Mouse (Mus musculus) cerebellum, postnatal 14 days (tissue): ENCODE results near the gene Pank2.
"Not testable (repeated sequence)": the region's sequence is repeated elsewhere in the genome, so short reads cannot be mapped to it uniquely, and the experiment has no call there.

Source experiments
- DNase-seq, 2 experiments: peaks; one replicate each; pipeline ENCODE4 v3.0.0; 2021; ENCODE audit warnings: mixed read lengths in 2 of 2

Pank2 gene

DNA sequence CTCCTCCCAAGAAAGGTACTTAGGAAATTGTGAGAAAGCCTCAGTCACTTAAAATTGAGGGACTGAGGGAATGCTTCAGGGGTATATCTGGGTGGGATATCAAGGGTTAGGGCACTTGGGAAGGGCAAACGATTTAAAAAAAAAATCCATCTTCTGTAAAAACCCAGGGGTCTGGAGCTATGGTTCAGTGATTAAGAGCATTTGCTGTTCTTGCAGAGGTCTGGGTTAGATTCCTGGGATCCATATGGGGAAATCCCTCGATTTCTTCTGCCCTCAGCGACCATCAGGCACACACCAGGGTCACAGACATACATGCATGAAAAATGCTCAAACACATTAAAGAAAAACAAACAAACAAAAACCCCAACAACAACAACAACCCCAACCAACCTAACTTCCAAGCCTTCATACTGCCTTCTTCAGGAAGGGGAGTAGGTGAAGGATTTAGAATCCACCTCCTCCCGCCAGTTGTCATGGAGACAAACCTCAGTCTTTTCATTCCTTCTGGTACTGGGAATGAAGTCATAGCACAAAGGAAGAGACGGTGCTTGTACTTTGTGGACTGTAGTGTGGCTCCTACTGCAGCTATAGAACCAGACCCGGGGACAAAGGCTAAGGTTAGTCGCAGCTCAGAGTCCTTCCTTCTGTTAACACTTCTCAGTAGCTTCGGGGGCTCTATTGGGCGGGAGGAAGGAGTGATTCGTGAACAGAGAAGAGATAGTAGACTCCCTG, 648 bp upstream of the Pank2 start:
- no peak for DNase-seq

DNA sequence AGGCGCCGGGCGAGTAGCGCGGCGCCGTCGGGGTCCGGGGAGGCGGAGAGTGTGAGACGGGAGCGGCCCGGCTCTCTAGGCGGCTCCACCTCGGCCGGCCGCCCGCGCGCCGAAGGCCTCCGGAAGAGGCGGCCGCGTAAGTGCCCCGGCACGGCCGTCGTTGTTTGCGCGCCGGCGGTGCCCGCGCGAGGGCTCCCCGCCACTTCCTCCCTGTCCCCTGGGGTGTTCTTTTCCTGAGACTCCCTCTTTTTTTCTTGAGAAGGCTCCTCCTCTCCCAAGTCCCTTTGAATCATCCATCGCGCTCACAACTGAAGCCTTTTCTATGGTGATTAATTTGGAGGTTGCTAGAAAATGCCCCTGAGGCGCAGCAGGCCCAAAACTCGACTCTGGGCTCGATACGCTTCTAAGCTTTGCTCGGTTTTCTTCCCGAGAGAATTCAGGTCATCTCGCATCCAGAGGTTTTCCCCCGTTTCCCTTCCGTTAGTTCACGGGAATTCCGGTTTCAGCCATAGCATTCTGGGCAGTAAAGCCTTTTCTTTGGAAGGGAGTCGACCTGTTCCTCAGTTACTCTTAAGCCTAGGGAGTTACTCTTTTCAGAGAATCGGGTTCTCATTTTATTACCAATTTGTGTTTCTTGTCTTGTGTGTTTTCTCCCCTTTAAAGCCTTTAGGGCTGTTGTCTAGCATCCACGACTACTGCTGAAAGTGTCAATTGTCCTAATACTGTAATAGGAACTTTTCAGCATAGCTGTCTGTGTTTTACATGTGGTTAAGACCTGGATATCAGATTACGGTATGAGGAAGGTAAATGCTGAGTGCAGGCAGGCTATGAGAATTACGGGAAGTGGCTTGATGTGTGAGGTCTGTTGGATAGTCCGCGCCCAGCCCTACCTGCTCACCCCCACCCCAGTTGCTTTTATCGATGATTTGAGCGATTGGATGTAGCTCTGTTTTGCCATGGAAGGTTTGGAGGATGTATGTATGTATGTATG, 680 bp downstream of the Pank2 start:
- peak; percentile 18 to 20 for DNase-seq

DNA sequence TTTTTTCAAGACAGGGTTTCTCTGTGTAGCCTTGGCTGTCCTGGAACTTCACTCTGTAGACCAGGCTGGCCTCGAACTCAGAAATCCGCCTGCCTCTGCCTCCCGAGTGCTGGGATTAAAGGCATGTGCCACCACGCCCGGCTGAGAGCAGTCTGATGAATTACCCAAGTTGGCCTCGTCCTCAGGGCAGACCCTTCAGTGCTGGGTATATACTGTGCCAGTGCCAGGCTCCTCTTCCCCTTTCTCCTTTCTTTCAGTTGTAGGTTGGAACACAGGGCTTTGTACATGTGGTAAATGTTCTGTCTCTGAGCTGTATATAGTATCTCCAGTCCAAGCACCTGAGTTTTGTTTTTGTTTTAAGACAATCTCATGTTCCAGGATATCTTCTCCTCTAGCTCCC, 1.7 kb downstream of the Pank2 start:
- DNase-seq: no peak

DNA sequence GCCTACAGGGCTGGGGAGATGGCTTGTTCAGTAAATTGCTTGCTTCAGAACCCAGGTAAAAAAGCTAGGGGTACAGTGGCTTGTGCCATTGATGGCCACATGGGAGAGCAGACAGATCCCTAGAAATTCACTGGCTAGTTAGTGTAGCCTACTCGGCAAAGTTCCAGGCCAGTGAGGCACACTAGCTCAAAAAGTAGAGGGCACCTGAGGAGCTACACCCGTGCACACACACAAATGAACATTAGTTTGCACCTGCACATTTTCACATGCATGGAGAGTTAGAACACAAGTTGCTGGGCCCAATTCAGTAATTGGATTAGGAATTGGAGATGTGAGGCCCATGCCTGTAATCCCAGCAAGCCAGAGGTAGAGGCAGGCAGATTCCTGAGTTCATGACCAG, 2.8 kb downstream of the Pank2 start:
- DNase-seq: no peak

DNA sequence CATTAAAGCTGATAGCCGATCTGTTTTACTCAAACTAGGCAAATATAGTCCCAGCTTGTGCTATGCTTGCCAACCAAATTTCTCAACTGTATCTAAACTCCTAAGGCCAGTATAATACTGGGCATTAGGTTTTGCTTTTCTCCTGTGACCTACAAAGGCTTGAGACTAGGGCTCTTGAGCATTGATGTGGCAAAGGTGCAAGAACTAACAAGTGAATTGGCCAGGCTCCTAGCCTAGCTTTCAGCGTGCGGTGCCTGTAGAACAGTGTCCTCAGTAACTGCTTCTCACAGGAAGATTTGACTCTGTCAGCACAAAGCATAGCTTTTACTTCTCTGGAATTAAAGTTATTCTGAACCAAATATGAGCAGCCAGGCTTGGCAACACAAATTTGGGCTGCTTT, 13.2 kb downstream of the Pank2 start:
- no peak for DNase-seq

DNA sequence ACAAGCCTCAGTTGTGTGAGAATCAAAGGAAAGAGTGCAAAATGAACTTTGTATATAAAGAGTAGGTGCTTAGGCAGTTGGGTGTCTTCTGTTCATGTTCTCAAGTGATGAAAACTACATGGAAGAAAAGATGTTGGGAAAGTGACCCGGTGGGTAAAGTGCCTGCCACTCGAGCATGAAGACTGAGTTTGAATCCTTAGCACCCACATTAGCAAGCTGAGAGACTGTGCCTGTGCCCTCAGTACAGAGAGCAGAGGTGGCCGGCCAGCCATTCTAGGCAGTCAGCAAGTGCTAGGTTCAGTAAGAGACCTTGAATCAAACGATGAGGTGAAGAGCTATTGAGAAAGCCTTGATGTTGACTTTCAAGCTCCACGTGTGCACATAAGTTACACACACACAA, 14.4 kb downstream of the Pank2 start:
- no peak for DNase-seq

DNA sequence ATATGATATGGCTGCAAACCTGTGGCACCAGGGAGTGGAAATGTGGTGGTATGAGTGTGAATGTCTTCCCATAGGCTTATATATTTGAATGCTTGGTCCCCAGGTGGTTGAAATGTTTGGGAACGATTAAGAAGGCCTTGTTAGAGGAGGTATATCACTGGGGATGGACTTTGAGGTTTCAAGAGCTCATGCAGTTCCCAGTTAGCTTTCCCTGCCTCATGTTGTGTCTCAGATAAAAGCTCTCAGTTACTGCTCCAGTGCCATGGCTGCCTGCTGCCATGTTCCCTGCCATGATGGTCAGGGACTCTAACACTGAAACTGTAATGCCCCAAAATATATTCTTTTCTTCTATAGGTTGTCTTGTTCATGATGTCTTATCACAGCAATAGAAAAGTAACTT, 19.3 kb downstream of the Pank2 start:
- DNase-seq: no peak

DNA sequence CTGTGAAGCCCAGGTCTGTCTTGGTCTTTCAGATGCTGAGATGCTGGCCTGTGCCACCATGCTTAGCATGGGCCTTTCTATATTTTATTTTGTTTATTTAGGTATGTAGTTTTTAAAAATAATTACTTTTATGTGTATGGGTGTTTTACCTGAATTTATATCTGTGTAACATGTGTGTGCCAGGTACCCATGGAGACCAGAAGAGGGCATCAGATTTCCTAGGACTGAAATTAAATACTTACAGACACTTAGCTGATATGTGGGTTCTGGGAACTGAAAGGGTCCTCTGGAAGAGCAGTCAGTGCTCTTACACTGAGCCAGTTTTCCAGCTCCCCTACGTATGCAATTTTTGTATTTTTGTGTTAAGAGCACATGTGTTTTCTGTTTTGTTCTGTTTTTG, 24.0 kb downstream of the Pank2 start:
- DNase-seq: peak in 1 of 2 experiments; percentile 24

DNA sequence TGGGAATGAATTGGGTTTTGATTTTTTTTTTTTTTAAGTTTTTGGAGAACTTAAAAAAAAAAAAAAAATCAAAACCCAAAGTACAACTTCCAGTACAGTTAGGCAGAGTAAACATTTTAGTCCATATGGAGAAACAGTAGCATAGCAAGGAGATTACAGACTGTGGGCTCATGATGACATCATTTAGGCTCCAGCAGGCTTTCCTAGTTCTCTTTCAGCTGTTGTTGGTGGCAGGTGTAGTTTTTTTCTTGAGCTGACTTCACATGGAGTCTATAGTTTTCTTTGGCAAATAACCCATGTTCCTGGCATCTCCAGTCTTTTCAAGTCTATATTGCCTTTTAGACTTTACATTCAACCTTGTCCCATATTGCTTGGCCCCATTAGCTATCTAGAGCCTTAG, 28.4 kb downstream of the Pank2 start:
- no peak for DNase-seq

DNA sequence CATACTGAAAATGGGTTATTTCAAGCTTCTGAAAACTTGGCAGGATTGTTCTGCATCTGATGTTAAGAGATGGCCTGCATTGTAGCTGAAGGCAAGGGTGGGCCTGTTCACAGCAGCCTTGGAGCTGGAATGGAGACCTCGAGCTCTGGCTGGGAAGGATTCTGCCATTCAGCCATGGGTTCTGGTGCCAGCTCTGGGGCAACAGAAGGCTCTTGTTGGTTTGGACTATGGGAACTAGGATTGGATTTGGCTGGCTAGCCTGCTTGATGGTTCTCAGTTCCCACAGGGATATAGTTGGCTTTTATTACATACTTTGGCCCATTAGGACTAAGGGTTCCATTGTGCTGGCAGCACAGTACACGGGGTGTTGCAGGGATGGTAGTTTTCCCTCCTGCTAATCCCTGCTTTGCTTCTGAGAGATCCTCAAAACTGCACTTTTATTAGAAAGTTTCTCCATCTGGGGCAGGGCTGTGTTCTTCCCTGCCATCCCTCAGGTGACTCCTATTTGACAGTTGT, 34.5 kb downstream of the Pank2 start:
- DNase-seq: no peak

DNA sequence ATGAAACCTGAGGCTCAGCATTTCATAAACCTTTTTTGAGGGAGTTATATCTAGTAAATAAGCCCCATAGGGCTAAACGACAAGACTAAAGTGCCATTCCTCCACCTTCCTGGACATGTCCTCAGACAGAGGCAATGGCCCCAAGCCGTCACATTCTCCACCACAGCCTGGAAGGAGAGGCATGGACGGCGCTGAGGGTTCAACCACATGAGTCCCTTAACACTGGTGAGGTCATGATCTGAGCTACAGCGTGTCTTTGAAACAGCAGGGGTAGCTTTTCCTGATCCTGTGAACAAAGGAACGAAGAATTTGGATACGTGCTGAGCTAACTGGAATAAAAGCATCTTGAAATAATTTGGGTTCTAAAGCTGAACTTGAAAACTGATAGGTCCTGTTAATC, 36.4 kb downstream of the Pank2 start:
- DNase-seq: not testable (repeated sequence)

DNA sequence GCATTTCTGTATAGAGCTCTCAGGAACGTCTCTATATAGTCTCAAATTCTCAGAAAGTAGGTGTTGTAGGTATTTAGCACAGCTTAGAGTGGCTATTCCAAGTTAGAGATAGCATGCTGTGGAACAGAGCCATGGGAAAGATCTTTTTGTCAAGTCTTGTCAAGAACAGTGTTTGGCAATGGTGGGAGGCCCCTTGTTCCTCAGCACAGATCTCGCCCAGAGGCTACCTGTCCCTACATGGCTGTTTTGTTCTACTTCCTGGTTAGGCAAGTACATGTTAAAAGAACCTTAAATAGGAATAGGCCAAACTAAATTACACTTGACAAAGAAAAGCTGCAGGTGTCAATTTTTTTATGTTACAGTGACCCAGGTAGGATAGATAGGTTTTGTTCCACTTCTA, 38.2 kb downstream of the Pank2 start:
- no peak for DNase-seq

DNA sequence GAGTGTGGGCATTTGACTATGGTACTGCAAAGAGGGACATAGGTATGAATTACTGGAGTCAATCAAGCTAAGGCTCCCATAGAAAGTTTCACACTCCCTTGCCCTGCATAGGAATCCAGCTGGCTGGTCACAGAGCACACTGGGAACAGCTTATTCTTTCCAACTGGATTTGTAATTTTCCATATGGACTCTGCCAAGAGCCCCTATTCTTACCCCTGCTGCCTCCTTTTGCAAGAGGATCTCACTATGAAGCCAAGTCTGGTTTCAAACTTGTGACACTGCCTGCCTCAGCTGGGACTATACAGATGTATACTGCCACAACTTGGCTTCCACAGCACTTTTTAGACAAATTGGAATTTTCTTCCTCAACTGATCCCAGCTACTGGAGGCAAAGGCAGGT, 39.3 kb downstream of the Pank2 start:
- DNase-seq: no peak

DNA sequence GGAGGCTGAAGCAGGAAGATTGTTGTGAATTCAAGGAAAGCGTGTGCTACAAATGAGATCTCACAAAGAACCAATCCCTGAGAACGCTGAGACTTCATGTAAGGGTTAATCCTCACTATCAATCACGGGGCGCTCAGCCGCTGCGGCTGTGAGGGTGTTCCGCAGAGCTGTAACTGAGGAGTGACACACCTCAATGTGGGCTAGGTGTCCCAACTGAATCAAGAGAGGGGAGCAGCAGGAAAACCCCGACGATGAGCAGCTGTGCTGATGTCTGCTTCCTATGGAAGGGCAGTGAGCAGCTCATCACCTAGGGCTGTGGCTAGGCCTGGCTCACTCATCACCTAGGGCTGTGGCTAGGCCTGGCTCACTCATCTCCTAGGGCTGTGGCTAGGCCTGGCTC, 42.2 kb downstream of the Pank2 start:
- DNase-seq: no peak

DNA sequence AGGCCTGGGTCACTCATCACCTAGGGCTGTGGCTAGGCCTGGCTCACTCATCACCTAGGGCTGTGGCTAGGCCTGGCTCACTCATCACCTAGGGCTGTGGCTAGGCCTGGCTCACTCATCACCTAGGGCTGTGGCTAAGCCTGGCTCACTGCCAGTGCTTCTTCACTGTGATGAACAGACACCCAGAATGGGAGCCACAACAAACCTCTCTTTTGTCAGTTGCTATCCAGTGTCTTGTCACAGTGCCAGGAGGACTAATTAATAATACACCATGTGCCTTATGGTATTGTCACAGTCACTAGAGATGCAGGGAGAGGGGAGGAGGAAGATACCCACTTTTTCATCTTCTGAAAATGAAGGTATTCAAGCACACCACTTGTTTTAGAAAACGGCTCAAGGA, 42.9 kb downstream of the Pank2 start:
- peak; percentile 49 to 55 for DNase-seq

DNA sequence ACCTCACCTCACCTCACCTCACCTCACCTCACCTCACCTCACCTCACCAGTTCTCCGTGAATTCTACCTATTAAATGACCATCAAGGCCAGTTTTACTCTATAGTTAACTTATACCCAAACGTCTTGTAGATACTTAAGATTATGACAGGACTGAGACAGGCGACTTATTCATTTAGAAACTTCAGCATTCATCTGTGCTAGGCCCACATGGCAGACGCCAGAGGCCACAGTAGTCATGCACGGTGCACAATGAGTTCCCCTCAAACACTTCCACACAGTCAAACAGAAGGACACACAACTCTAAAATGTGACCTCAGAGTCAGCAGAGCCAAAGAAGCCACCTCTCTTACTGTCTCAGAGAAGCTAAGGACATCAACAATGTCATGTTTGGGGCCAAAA, 45.1 kb downstream of the Pank2 start:
- no peak for DNase-seq

DNA sequence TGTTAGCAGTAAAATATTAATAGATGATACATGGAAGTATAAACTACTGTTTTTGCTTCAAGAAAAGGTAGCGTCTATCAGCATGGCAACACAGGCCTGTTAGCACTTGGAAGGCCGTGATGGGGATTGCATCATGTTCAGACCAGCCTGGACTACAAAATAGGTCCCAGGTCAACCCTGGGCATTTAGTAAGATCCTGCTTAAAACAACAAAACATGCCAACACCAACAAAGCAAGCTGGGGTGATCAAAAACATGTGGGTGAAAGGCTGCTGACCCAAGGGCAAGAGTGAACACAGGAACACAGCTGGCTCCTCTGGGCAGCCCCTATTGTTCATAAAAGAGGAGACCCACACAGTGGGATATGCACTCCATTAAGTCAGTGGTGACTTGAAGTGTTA, 45.5 kb downstream of the Pank2 start:
- DNase-seq: no peak

DNA sequence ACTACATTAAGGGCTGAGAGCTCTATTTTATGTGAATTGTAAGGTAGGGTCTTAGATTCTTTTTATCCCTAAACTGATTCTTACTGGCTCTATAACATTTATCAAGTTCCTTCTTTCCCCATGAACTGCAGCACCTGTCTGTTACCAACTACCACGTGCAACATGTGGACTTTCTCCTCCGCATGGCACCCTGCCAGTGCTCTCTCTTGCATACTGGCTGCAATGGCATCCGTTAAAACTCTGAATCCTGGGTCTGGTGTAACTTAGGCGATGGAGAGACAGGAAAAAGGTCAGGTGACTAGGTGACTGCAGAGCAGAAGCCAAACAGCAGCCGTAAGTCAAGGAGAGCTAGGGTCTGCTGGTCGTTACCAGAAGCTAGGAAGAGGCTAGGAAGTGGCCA, 47.0 kb downstream of the Pank2 start:
- DNase-seq: peak in 1 of 2 experiments; percentile 30

DNA sequence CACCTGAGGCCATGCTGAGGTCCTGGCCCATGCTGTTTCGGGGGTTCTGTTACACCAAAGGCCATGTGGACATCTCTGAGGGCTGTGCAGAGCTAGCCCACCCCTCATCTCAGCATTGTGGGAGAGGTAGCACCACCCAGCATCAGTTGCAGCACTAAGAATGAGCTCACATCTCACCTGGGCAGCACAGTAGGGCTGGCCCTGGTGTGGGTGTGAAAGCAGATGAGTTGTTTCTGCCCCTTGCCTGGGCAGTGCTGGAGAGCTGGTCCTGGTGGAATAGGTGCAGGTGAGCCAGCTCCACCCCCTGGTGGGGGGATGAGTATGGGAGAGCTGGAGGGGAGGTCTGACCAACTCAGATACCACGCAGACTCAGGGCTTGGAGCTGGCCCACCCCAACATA, 53.9 kb downstream of the Pank2 start:
- no peak for DNase-seq

DNA sequence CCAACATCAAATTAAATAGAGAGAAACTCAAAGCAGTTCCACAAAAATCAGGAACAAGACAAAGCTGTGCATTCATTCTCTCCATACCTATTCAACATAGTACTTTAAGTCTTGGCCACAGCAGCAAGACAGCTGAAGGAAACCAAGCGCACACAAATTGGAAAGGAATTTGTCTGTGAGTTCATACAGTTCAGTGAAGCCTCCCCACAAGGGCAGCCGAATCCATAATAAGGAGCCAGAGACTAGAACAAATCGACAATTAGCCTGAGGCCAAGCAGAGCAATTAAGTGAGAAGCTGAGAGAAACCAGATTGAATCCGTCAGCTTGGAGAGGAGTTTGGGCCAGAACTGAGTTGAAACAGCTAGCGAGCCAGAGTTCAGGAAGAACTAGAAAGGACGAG, 57.1 kb downstream of the Pank2 start:
- no peak for DNase-seq

DNA sequence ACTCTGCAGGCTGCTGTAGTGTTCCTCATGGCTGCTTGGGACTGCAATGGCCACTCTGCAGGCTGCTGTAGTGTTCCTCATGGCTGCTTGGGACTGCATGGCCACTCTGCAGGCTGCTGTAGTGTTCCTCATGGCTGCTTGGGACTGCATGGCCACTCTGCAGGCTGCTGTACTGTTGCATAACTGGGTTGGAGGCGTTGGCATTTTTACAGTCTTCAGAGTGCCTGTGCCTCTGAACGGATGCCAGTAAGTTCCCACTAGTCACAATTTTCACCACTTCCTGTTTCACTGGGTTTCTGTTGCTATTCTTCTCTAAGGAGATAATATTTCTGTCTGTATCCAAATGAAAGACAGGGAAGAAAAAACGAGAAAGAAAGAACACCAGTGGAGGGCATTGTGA, 58.9 kb downstream of the Pank2 start:
- DNase-seq: peak; percentile 48 to 65

DNA sequence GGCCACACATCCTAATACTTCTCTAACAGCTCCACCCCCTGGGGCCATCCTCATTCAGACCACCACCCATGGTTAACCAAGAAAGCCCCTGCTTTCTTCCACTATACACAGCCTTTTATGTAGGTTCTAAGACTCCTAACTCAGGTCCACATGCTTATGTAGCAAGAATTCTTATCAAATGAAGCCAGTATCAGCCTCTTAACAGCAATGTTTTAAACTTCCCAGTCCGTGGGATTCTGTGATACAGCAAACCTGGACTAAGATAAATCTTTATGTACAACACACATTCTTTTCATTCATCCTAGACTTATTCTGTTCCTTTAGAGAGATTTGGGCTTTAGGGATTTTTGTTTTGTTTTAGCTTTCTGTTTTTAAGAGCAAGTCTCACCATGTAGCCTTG, 61.4 kb downstream of the Pank2 start:
- DNase-seq: no peak

DNA sequence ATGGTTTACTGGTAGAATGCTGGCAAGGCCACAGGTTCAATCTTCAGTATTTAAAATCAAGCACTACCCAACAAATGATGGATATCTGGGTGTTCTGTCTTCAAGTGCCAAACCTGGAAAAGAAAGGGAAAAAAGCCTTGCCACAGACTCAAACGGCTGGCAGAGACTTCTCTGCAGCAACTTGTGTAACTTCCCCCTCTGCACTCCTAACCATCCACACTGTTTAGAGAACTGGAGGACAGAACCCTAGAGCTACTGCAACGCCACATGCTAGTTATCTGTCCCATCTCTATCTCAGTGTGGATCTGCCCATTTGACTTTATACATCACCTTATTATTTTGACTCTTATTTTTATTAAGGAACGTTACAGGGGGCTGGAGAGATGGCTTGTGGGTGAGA, 63.7 kb downstream of the Pank2 start:
- DNase-seq: no peak

DNA sequence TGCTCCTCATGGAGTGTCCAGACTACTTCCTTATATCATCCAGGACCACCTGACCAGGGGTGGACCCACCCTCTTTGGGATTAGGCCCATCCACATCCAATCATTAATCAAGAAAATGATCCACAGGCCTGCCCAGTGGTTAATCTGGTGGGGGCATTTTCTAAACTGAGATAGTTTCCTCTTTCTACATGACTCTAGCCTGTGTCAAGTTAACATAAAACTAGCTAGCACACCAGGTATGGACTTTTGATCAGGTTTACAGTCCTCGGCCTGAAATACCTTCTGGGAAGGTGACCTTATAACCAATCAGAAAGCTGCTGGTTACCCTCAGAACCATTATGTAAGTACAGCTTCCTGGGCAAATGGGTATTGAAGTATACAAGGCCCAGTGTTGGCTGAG, 66.7 kb downstream of the Pank2 start:
- DNase-seq: no peak
